Mouse (Mus musculus) embryonic fibroblast, embryonic 13.5 days (primary cell): ENCODE data around the gene Prrc2a. TPM values are rescaled to one million over a fixed set of nuclear protein-coding genes. Genes with fewer than 3 reads are reported as not detected.

ENCODE experiments used
- H3K27ac ChIP-seq: 2 replicates; pipeline ENCODE4 v1.5.1; 2012; ENCODE audit warnings: low read length, control low read depth, inconsistent platforms; ENCODE audit not compliant: insufficient read depth
- H3K4me1 ChIP-seq: 2 replicates; pipeline ENCODE4 v1.6.1; 2011; ENCODE audit warnings: low read length; ENCODE audit not compliant: control insufficient read depth, insufficient read depth
- H3K4me3 ChIP-seq: 2 replicates; pipeline ENCODE4 v1.5.1; 2011; ENCODE audit warnings: mild to moderate bottlenecking, control low read depth, low read length; ENCODE audit not compliant: insufficient read depth
- CTCF ChIP-seq: IDR thresholded peaks from 2 replicates; pipeline ENCODE4 v1.5.1; 2011; ENCODE audit warnings: mild to moderate bottlenecking, control low read depth, low read length, moderate library complexity, borderline replicate concordance; ENCODE audit not compliant: insufficient read depth
- POLR2A ChIP-seq: IDR thresholded peaks from 2 replicates; pipeline ENCODE4 v1.6.1; 2011; ENCODE audit warnings: low read depth, mild to moderate bottlenecking, control low read depth, low read length, moderate library complexity
- polyA plus RNA-seq: library from polyadenylated mRNA; stranded (reverse); fragments of >200 nt; gene quantifications from 2 replicates; pipeline ENCODE4 v1.2.4, GENCODE M21; 2011; ENCODE audit warnings: low read depth; ENCODE audit not compliant: missing spikeins, insufficient read length

The Prrc2a gene
- polyA plus RNA-seq, 1 experiment, result 174 TPM

- H3K27ac ChIP-seq, result no peak overlapping the region
- TF ChIP-seq CTCF (no peak), POLR2A (no peak)
- no peak overlapping the region for H3K4me3 ChIP-seq
- H3K4me1 ChIP-seq, result no peaks in the 10 kb centered on the region
Measured at GRCm38 (mm10) chr17:35190096-35190495, 25.4 kb upstream of the Prrc2a start.

GRCm38 (mm10) chr17:35189186-35189585, 24.5 kb upstream of the Prrc2a start:
- H3K4me3 ChIP-seq, result no peak overlapping the region
- H3K4me1 ChIP-seq, result no peaks in the 10 kb centered on the region
- no peak overlapping the region for H3K27ac ChIP-seq
- TF ChIP-seq POLR2A, result no peak
- no peak for TF ChIP-seq CTCF

GRCm38 (mm10) chr17:35187959-35188610, 23.4 kb upstream of the Prrc2a start, which contains the start of gene Lst1:
TSS of gene Lst1 (minus strand) at chr17:35188439.
- Histone ChIP-seq H3K4me1 (no peaks in the 10 kb centered on the region), H3K27ac (no peak within 1 kb of the TSS), H3K4me3 (no peak within 1 kb of the TSS)
- TF ChIP-seq POLR2A, result no peak
- TF ChIP-seq CTCF, result no peak

GRCm38 (mm10) chr17:35187345-35187744, 22.6 kb upstream of the Prrc2a start:
- H3K4me3 ChIP-seq, result no peak overlapping the region
- no peak overlapping the region for H3K27ac ChIP-seq
- H3K4me1 ChIP-seq, result no peaks in the 10 kb centered on the region
- no peak for TF ChIP-seq POLR2A
- no peak for TF ChIP-seq CTCF

GRCm38 (mm10) chr17:35186681-35187080, 22.0 kb upstream of the Prrc2a start:
- H3K4me1 ChIP-seq, result no peaks in the 10 kb centered on the region
- no peak overlapping the region for H3K27ac ChIP-seq
- no peak overlapping the region for H3K4me3 ChIP-seq
- TF ChIP-seq CTCF, result no peak
- TF ChIP-seq POLR2A, result peak; percentile 27; the same call in 1 of the 2 replicates

- Histone ChIP-seq H3K4me3 (peak overlapping the region; percentile 37), H3K4me1 (no peaks in the 10 kb centered on the region), H3K27ac (no peak overlapping the region)
- no peak for TF ChIP-seq CTCF
- TF ChIP-seq POLR2A, result peak; percentile 30; the same call in 1 of the 2 replicates
Measured at GRCm38 (mm10) chr17:35185639-35186611, 21.2 kb upstream of the Prrc2a start.

GRCm38 (mm10) chr17:35180093-35180492, 15.4 kb upstream of the Prrc2a start:
- Histone ChIP-seq H3K4me1 (no peaks in the 10 kb centered on the region), H3K27ac (no peak overlapping the region), H3K4me3 (no peak overlapping the region)
- TF ChIP-seq CTCF (no peak), POLR2A (no peak)

GRCm38 (mm10) chr17:35178528-35178927, 13.8 kb upstream of the Prrc2a start:
- Histone ChIP-seq H3K27ac (no peak overlapping the region), H3K4me1 (peaks cover 3% of the 10 kb centered on the region; the same call in 1 of the 2 replicates), H3K4me3 (no peak overlapping the region)
- TF ChIP-seq POLR2A, result no peak
- TF ChIP-seq CTCF, result peak; percentile 81

- TF ChIP-seq POLR2A, result no peak
- no peak for TF ChIP-seq CTCF
- H3K4me3 ChIP-seq, result no peak within 1 kb of the TSS
- no peak within 1 kb of the TSS for H3K27ac ChIP-seq
- H3K4me1 ChIP-seq, result peaks cover 3% of the 10 kb centered on the region; the same call in 1 of the 2 replicates
Measured at GRCm38 (mm10) chr17:35175968-35176367, 11.3 kb upstream of the Prrc2a start, which contains the start of gene Aif1. TSS of gene Aif1 (minus strand) at chr17:35176068.
